Mouse (Mus musculus): ENCODE data around the gene Gp1ba.

DNA sequence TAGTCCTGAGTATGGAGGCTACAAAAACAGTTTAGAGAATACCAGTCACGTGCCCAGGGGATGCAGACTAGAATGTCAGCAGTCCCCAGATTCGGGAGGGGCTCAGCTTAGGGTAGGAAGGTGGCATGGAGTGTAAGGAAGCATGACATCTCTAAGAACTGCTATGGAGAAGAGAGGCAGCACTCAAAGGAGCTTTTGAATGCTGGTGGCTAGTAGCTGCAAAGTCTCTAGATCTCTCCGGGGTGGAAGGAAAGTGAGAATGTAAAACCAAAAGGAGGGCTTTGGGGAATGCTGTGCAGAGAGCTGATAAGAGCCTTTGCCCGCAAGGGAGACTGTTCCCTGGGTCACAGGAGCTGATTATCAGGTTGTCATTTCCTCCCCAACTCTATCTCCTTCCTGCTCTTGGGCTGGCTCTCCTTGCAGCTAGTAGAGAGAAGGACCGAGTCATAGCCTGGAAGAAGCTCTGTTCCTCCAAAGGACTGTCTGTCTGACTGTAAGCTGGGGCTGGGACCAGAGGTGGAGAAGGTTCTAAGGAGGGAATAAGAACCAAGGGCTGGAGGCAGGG, at the start of gene Gp1ba:
- no peak for TF ChIP-seq CTCF (IDR thresholded peaks at IDR 0.05; ENCODE audit: borderline replicate concordance, control insufficient read depth, extremely low read depth, insufficient read depth, low read length, poor library complexity)
- no peak for TF ChIP-seq POLR2A (IDR thresholded peaks at IDR 0.05; ENCODE audit: control insufficient read depth, extremely low read depth, insufficient read depth, low read length, poor library complexity)
